Mouse (Mus musculus) layer of hippocampus, postnatal 14 days (tissue): ENCODE measurements around the gene Crim1. TPM values are rescaled to one million over a fixed set of nuclear protein-coding genes. Genes with fewer than 3 reads are reported as not detected.

Source experiments
- DNase-seq, 2 experiments: peaks; one replicate each; pipeline ENCODE4 v3.0.0; 2021 to 2022; ENCODE audit warnings: low spot score in 2 of 2, mixed read lengths in 1 of 2
- total RNA-seq, 2 experiments: library from RNA; stranded (reverse); gene quantifications; 2 replicates each; pipeline ENCODE4 v1.2.3; 2021

Gene Crim1
- total RNA-seq, 2 experiments from 2014 or later, result 101 to 103 TPM

DNA sequence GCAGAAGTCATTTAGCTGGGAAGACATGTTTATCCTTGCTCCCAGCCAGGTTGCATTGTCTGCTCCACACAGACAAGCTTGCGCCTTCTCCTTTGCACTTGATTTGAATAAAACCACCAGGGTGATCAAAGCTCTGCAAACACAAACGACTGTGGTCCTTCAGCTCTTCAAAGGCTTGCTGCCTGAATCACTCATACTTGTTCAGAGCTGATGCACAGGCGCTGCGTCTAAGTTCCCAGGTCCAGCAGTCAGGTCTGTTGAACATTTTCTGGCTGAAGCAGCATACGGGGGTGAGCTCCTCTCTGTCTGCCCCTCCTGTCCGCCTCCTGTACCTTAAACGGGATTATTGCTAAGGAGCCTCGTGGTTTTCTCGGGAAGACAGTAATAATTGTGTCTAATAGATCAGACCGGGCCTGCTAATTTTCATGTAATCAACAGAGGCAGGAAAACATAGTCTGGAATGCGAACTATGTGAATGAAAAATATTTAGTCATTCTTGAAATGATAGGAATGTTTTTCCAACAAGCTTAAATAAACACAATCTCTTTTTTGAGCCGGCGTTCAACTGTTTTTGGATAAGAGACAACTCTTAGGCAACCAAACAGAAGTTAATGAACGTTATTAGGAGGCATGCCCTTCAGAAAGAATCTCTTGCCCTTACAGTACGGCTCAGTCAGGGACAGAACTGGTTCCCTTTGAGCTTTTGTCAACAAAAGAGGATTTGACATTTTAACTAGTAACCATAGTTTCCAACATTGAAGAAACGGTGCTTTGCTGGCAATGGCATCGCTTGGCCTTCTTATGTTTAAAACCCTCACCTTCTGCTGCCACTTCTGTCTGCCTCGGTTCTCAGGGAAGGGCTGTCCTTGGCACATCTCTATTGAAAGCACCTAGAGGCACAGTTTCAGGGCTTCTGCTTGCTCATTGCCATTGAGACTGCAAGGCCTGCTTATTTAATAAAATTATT lies 122.6 kb downstream of the Crim1 start:
- peak in 1 of 2 experiments; percentile 16 for DNase-seq

- DNase-seq, result no peak
Measured at GRCm38 (mm10) chr17:78325761-78326332, 125.8 kb downstream of the Crim1 start.

- DNase-seq, result no peak
Measured at GRCm38 (mm10) chr17:78326381-78326780, 126.3 kb downstream of the Crim1 start.

DNA sequence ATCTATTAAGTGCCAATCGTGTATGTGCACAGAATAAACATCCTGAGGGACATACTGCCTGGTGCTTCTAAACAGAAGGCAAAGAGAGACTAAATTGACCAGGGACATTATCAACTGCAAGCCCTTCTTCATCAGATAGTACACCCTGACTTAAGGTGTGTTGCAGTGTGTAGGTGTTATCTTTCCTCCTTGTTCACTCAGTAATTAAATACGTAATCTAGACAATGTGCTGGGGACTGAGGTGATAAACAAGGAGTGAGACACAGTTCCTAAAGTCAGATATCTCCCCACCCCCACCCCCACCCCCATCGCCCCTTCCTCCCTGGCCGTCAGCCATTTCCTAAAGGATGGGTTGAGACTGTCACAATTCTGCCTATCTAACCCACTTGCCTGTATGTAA lies 127.1 kb downstream of the Crim1 start:
- DNase-seq, result no peak

GRCm38 (mm10) chr17:78328287-78328686 lies 128.2 kb downstream of the Crim1 start:
- DNase-seq, result no peak

- DNase-seq, result no peak
Measured at GRCm38 (mm10) chr17:78331438-78331837, 131.4 kb downstream of the Crim1 start.

- DNase-seq, result no peak
Measured at GRCm38 (mm10) chr17:78333275-78333674, 133.2 kb downstream of the Crim1 start.

DNA sequence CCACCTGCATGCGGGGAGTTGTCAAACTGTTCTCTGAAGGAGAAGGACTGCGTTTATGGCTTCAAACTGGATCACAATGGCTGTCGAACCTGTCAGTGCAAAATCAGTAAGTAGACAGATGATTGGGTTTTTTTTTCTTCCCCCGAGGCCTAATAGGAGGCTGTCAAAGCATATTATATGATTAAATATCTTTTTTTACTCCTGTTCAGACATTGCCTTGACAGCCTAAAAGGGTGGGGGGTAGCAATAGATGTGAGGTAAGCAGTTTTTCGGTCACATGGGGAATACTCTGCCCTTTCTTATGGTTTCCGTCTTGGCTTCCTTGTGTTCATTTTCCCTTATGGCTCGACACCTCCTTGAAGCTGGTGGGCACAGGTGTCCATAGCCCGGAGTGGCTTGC lies 135.2 kb downstream of the Crim1 start:
- DNase-seq, result no peak

DNA sequence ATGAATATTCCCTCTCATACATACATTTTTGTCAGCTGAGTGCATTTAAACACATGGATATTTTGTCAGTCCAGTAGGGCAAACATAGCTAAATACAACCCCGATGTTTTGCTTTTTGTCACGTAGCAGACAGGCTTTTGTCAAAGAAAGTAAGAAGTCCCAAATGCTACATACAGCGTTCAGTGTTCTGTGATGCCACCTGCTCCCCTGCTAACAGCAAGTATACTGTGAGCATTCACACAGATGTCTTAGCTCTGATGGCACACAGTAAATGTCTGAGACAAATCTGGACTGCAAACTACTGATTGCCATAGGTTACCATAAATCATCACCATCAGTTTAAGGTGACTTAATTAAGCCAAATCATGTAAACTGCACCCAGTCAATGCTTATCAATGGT lies 143.6 kb downstream of the Crim1 start:
- DNase-seq, result peak in 1 of 2 experiments; percentile 39

- no peak for DNase-seq
Measured at GRCm38 (mm10) chr17:78347111-78347801, 147.2 kb downstream of the Crim1 start.

DNA sequence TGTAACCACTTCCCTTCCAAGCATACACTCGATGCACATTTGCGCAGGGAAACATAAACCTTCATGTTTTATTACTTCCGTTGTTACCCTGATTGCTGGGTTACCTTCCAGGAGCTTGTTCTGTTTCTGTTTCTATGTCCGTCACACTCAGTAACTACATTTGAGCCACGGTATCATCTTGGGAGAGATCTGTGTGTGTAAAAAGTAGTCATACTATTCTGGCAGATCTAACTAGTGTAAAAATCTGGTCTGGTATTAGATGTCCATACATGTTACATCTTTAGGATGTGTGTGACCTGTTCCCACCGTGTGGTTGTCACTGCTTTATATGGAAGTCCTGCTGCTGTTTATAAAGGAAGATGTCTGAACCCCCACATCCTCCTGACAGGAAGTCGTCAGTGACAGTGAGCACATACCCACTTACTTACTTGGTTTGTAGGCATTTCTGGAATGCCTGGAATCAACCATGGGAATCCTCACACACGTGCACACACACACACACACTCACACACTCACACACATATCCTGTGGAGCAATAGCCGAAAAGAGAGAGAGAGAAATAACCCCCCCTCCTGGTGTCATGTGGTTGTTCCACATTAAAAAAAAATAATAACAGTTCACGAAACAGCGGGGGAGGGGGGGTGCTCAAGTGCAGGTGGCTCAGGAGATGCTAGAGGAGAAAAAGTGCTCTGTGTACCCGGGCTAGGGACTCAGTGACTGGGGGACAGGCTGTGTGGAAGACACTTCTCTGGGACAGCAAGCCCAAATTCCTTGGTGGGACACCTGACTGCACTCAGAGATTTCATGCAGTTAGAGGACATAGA lies 151.8 kb downstream of the Crim1 start:
- no peak for DNase-seq

DNA sequence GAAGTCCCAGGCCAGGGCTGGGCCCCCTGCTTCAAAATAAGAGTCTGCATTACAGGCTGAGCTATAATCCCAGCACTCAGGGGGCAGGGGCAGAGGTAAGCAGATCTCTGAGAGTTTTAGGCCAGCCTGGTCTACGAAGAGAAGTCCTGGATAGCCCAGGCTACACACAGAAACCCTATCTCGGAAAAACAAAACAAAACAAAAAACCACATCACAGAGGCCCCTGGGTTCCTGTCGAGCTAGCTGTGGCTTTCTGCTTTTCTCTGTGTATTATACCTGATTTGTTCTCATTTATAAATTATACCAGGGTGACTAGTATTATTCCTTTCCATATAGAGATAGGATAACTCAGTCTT lies 152.4 kb downstream of the Crim1 start:
- DNase-seq, result no peak

DNA sequence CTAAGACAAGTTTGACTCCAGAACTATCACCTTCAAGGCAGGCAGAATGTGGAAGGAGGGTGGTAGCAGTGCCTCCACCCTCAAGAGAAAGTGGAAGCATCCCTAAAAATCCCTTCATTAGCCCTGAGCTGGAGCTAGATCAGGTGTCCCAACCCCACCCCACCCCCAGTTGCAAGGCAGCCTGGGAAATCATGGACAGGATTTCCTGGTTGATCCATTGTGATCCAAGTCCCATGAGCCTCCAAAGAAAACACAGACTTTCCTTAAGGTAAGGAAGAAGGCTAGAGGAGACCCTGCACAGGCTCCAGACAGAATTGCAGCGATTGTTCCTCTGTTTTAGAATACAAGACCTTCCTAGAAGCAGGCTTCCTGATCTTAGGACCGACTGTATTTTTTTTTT lies 154.4 kb downstream of the Crim1 start:
- no peak for DNase-seq

DNA sequence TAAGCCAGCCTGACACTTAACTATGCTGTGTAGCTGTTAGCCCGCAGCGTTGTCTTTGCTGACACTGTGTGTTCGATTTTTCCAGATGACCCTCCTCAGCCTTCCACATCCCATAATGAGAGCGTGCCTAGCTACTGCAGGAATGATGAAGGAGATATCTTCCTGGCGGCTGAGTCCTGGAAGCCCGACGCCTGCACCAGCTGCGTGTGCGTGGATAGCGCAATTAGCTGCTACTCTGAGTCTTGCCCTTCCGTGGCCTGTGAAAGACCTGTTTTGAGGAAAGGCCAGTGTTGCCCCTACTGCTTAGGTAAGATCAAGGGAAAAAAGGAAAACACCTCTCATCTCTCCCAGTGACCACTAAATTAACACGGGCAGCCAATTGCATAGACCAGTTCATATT lies 154.8 kb downstream of the Crim1 start:
- no peak for DNase-seq

- DNase-seq, result no peak
Measured at GRCm38 (mm10) chr17:78355611-78356010, 155.6 kb downstream of the Crim1 start.

GRCm38 (mm10) chr17:78357753-78358152 lies 157.7 kb downstream of the Crim1 start:
- no peak for DNase-seq

- peak; percentile 42 to 80 for DNase-seq
Measured at GRCm38 (mm10) chr17:78358251-78358726, 158.2 kb downstream of the Crim1 start.

GRCm38 (mm10) chr17:78361939-78362728 lies 162.1 kb downstream of the Crim1 start:
- DNase-seq, result no peak

- no peak for DNase-seq
Measured at GRCm38 (mm10) chr17:78364555-78365302, 164.7 kb downstream of the Crim1 start.
